Mouse (Mus musculus) retina, adult 2 months (tissue): ENCODE results near the gene Fth1.
"Not testable (repeated sequence)": the region's sequence is repeated elsewhere in the genome, so short reads cannot be mapped to it uniquely, and the experiment has no call there.

ENCODE experiments used
- DNase-seq: peaks from one replicate; pipeline ENCODE4 v3.0.0-alpha.2; 2012; ENCODE audit warnings: low read depth, low spot score

Fth1 gene

GRCm38 (mm10) chr19:9960769-9961168, 19.6 kb upstream of the Fth1 start:
- DNase-seq: no peak

- DNase-seq: no peak
Observed at GRCm38 (mm10) chr19:9964205-9964916, 16.0 kb upstream of the Fth1 start.

- no peak for DNase-seq
Observed at GRCm38 (mm10) chr19:9966096-9966867, 14.1 kb upstream of the Fth1 start.

GRCm38 (mm10) chr19:9968081-9968787, 12.2 kb upstream of the Fth1 start:
- no peak for DNase-seq

GRCm38 (mm10) chr19:9974853-9975252, 5.5 kb upstream of the Fth1 start:
- DNase-seq: not testable (repeated sequence)

GRCm38 (mm10) chr19:9977085-9977484, 3.3 kb upstream of the Fth1 start:
- DNase-seq: no peak

- DNase-seq: no peak
Observed at GRCm38 (mm10) chr19:9978431-9978951, 1.9 kb upstream of the Fth1 start.

- DNase-seq: no peak
Observed at GRCm38 (mm10) chr19:9979156-9979555, 1.2 kb upstream of the Fth1 start.

GRCm38 (mm10) chr19:9981621-9982020, 1.2 kb downstream of the Fth1 start:
- DNase-seq: no peak

- DNase-seq: peak; percentile 89
Observed at GRCm38 (mm10) chr19:9982151-9982851, 1.9 kb downstream of the Fth1 start.

- no peak for DNase-seq
Observed at GRCm38 (mm10) chr19:9982852-9983542, 2.6 kb downstream of the Fth1 start.

GRCm38 (mm10) chr19:9984111-9985055, 4.0 kb downstream of the Fth1 start:
- DNase-seq: no peak

GRCm38 (mm10) chr19:9985190-9985899, 4.9 kb downstream of the Fth1 start:
- no peak for DNase-seq

- no peak for DNase-seq
Observed at GRCm38 (mm10) chr19:9985900-9986421, 5.6 kb downstream of the Fth1 start.

- no peak for DNase-seq
Observed at GRCm38 (mm10) chr19:9987192-9987591, 6.8 kb downstream of the Fth1 start.

GRCm38 (mm10) chr19:9987593-9987992, 7.2 kb downstream of the Fth1 start:
- no peak for DNase-seq

- DNase-seq: no peak
Observed at GRCm38 (mm10) chr19:9989171-9989883, 8.9 kb downstream of the Fth1 start.

GRCm38 (mm10) chr19:9989884-9990256, 9.5 kb downstream of the Fth1 start:
- DNase-seq: no peak
